Mouse (Mus musculus): ENCODE data around the gene Kif14.

Gene Kif14

GRCm38 (mm10) chr1:136557436-136557835 lies 91.3 kb downstream of the Kif14 start:
- no peak for DNase-seq

DNA sequence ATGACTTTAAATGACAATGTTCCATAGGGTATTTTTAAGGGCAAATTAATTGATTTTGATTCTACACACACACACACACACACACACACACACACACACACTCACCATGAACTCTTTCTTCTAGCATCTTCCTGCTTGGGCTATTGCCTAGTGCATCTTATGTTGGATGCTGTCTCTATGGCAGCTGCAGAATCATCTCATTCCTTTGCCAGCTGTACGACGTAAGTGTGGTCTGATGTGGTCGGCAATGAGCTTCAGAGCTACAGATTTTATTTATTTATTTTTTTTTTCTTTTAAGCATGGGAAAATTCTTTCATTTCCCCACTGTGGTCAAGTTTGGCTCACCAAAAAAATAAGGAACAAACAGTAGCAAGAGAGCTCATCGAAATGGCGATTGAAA lies 92.6 kb downstream of the Kif14 start:
- DNase-seq = no peak

DNA sequence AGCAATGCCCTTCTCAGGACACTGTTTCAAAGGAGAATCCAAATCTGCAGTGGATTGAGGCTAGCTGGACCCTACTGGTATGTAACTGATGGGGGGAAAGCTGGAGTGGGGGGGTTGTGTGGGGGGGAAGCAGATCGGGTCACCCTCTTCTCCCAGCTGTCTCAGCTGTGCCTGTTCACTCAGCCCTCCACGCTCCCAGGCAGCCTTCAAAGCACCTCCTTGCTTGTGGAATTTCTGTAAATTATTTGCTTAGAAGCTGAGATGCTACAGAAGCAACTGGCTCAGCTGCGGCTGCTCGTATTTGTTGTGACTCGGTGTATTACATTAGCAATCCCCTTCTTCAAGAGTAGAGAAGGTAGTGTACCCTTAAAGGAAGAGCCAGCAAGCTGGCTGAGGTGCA lies 93.1 kb downstream of the Kif14 start:
- DNase-seq = no peak

DNA sequence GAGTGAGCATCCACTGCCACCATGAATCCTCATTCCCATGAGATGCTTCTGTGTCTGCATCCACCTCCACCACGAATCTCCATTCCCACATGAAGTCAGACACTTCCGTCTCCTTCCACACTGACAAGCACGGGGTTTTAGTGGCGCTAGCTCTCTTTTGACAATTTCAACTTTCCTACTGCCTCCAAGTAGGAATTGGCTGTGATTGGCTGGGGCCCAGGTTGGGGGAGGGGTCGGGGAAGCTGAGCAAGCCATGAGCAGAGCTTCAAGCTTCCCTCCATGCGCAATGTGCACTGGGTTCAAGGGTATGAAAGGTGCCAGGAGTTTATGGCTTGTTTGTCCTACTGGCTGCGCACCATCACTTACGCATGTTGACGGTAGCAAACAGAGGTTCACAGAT lies 93.6 kb downstream of the Kif14 start:
- no peak for DNase-seq

DNA sequence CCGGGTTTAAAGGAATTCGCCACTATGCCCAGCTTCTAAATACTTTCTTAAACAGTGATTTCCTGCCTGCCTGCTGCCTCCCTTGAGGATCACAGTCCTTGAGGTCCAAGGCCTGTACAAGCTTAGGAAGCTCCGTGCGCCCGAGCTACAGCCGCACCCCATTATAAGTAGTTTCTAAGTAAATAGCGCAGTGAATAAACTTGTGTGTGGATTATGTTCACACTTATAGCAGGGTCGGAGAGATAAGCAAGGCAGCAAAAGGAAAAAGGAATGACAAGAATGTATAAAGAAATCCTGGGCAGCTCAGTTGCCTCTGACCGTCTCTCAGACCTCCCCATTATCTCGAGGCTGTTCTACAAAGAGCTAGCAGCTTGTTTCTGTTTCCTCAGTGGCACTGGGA lies 95.7 kb downstream of the Kif14 start:
- DNase-seq = no peak

GRCm38 (mm10) chr1:136563149-136563548 lies 97.0 kb downstream of the Kif14 start:
- no peak for DNase-seq

- no peak for DNase-seq
These were observed 98.8 kb downstream of the Kif14 start for GRCm38 (mm10) chr1:136564963-136565362.

DNA sequence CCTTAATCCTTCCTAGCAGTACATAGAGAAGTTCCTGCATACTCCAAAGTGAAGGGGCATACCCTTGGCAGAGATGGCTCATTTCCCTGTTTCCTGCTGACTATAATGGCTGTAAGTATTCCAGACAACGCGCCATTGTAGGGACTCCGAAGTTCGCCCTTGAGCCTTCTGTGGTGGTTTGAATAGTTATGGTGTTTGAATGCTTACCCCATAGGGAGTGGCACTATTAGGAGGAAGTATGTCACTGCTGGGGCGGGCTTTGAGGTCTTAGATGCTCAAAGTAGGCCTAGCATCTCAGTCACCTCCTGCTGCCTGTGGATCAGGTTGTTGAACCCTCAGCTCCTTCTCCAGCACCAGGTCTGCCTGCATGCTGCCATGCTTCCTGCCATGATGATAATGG lies 100.2 kb downstream of the Kif14 start:
- DNase-seq = no peak

- no peak for DNase-seq
These were observed 101.5 kb downstream of the Kif14 start for GRCm38 (mm10) chr1:136567641-136568040.

GRCm38 (mm10) chr1:136568738-136569194 lies 102.6 kb downstream of the Kif14 start:
- DNase-seq = no peak

DNA sequence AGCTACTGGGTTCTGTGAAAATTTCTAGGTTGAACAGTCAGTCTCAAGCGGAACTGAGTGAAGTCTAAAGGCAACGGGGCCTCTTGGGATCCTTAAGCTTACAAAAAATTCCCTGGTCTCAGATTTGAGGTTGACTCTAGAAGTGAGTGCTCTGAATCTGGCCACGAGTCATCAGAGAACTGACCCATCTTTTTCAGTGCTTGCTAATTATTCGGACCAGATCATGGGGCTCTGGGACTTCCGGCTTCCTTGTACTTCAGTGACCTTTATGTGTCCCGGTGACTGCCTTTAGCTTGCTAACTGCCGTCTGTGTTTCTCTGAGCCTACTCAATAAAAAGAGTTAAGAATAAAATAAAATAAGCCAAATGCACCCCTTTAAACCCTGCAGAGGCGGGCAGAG lies 103.1 kb downstream of the Kif14 start:
- DNase-seq = no peak

DNA sequence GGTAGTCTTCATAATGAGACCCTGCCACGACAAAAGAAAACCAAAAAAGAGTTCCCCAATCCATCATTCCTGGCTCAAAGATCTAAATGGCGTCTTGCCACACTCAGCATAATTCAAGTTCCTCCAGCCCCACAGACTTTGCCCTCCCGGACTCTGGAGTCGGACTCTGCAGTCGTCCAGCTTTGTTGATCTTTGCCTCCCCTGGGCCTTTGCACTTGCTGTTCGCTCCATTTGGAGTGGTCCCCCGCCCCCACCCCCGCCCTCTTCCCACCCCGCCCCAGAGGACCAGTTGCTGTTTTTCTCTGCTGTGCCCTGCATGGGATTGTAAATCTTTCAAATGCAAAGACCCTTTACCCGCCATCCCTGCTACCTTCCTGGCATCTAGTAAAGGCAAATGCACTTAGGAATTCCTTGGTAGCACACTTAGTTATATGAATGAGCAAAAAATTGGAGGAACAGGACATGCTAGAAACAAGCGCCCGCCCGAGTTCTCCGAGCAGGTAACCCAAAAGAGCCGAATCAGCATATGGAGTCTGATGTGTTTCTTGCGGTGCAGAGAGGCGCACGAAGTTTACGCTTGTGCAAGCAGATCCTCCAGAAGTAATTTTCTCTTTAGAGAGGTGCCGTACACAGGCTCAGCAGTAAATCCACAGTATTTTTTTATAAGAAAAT lies 103.6 kb downstream of the Kif14 start:
- no peak for DNase-seq

DNA sequence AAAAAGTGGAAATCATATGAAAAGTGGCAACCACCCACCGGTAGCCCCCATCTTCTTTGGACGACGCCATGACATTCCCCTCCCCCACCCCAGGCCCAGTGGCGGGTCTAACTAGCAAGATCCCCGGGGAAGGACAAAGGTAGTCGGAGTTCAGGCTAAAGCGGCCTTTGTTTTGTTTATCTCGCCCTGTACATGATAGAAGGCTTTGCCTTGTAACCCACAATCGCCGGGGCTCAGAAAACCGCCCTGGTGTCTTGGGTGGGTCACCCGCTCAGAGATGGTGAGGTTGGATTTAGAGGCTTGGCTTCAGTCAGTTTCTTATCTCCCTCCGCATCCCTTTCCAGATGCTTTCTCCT lies 104.1 kb downstream of the Kif14 start:
- DNase-seq = no peak

DNA sequence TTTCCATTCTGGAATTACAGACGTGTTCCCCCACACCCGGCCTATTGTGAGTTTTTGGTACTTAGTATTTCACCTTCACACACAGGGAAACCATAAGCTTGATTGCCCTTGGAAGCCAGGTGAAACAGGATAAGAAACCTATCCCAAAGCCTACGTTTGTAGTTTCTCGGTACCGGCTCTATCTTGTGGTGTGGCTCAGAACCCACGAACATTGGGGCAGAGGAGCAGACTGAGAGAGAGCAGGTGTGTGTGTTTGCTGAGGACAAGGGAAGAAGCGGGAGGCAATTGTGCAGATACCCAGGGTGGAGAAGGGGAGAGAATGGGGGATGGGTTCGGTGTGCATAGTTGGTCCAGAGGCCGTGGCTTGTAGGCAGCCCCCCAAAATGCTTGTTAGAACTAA lies 104.8 kb downstream of the Kif14 start:
- no peak for DNase-seq

- no peak for DNase-seq
These were observed 105.4 kb downstream of the Kif14 start for GRCm38 (mm10) chr1:136571530-136571929.

DNA sequence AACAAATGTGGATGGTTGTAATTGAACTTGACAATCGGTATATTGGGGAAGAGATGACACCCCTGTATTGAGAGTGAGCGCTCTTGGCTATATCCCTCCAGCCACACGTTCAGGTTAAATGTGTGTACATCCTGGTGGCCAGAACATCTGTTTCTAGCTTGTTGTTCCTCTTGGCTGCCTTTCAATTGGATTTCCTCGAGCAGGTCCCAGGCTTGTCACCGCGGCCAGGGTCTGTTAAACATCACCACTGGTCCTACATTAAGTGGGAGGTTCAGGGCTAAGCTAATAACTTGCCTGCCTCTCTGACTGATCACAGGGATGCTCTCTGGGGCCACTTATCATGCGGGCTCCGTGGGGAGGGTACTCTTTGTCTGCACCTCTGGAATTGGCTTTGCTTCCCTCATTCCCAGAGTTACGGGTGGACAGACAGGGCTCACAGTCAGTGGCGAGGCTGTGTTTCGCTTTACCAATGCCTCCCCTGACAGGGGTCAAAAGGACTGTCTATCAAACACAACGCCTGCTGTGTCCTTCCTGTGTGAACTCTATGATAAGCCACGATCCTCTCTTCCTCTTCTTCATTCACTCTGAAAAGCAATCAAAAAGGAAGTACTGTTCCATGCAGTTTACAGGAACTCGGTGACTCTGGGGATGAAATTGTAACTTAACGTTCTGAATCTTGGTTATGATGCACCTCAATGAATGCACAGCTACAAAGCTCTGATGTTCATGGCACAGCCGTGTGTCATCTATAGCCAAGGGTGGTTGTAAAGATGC lies 111.9 kb downstream of the Kif14 start:
- no peak for DNase-seq

DNA sequence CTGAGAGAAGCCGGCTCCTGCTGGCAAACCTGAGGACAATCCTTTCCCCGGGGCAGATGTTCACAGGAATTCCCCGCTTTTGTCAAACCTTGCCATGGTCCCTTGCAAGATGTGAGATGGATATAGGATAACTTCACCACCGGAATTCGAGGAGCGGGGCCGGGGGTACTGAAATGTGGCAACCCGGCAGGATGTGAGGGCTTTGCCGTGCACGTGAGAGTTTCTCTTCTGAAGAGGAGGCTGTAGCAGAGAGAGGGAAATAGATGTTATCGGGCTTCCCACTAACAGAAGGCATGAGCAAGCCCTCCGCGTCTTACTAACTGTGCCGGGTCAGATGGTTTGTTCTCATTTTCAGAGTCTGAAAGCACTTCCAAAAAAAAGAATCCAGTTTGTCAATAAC lies 113.2 kb downstream of the Kif14 start:
- DNase-seq = no peak

DNA sequence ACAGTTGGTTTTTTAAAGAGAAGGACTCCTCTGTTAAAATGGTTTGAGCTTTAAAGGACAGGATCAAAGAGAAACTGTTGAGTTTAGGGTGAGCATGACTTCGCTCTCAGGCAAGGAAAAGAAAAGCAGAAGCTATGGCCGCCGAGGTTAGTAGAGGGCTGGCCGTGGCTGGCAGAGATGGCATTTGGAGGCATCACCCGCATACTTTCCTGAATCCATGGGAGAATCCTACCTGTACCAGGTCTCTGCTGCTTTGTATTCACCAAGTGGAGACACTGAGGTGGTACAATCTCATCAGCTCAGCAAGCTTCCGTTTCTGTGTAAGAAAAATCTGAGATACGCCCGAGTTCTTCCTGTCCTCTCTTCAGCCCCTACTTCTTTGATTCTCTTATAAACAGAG lies 114.1 kb downstream of the Kif14 start:
- DNase-seq = no peak
